Mouse (Mus musculus) ovary, adult 18-20 months (tissue): ENCODE results near the gene Nfib.
A peak's percentile ranks its signal among the peaks of the same experiment; 100 is the strongest.

Source experiments
- DNase-seq: peaks from one replicate; pipeline ENCODE4 v3.0.0; 2022; ENCODE audit warnings: low spot score, mixed read lengths

The Nfib gene

GRCm38 (mm10) chr4:82540466-82540990 lies 165.0 kb downstream of the Nfib start:
- no peak for DNase-seq

GRCm38 (mm10) chr4:82540048-82540410 lies 165.5 kb downstream of the Nfib start:
- DNase-seq = no peak

GRCm38 (mm10) chr4:82539406-82540047 lies 166.0 kb downstream of the Nfib start:
- no peak for DNase-seq

GRCm38 (mm10) chr4:82538815-82539214 lies 166.7 kb downstream of the Nfib start:
- no peak for DNase-seq

- DNase-seq = no peak
Measured at GRCm38 (mm10) chr4:82538069-82538811, 167.3 kb downstream of the Nfib start.

- DNase-seq = no peak
Measured at GRCm38 (mm10) chr4:82537279-82537967, 168.1 kb downstream of the Nfib start.

GRCm38 (mm10) chr4:82536435-82537278 lies 168.9 kb downstream of the Nfib start:
- DNase-seq = no peak

- no peak for DNase-seq
Measured at GRCm38 (mm10) chr4:82535606-82536434, 169.7 kb downstream of the Nfib start.

GRCm38 (mm10) chr4:82533231-82533630 lies 172.3 kb downstream of the Nfib start:
- DNase-seq = no peak

- no peak for DNase-seq
Measured at GRCm38 (mm10) chr4:82532443-82533191, 172.9 kb downstream of the Nfib start.

- DNase-seq = no peak
Measured at GRCm38 (mm10) chr4:82531977-82532376, 173.6 kb downstream of the Nfib start.

GRCm38 (mm10) chr4:82530875-82531353 lies 174.6 kb downstream of the Nfib start:
- DNase-seq = peak; percentile 26

- no peak for DNase-seq
Measured at GRCm38 (mm10) chr4:82528978-82529377, 176.6 kb downstream of the Nfib start.

GRCm38 (mm10) chr4:82519935-82520334 lies 185.6 kb downstream of the Nfib start:
- DNase-seq = no peak

- no peak for DNase-seq
Measured at GRCm38 (mm10) chr4:82518132-82518531, 187.4 kb downstream of the Nfib start.

GRCm38 (mm10) chr4:82517311-82517710 lies 188.2 kb downstream of the Nfib start:
- no peak for DNase-seq

- no peak for DNase-seq
Measured at GRCm38 (mm10) chr4:82516211-82516795, 189.2 kb downstream of the Nfib start.

GRCm38 (mm10) chr4:82514921-82515320 lies 190.6 kb downstream of the Nfib start:
- DNase-seq = no peak

GRCm38 (mm10) chr4:82514373-82514772 lies 191.2 kb downstream of the Nfib start:
- no peak for DNase-seq

- DNase-seq = no peak
Measured at GRCm38 (mm10) chr4:82513426-82513750, 192.2 kb downstream of the Nfib start.
